Mouse (Mus musculus) common myeloid progenitor, adult 5-6 weeks (primary cell): ENCODE measurements around the gene Magt1. TPM values are rescaled to one million over a fixed set of nuclear protein-coding genes. Genes with fewer than 3 reads are reported as not detected.
"Not testable (repeated sequence)": the region's sequence is repeated elsewhere in the genome, so short reads cannot be mapped to it uniquely, and the experiment has no call there.

Experiments used
- ATAC-seq: replicated peaks from 2 replicates; pipeline ENCODE4 v1.8.0; 2016; ENCODE audit warnings: low read depth, mild to moderate bottlenecking, moderate TSS enrichment, inconsistent platforms; ENCODE audit not compliant: poor library complexity, severe bottlenecking
- total RNA-seq: library from RNA; stranded (forward); fragments of 200-1000, 187-1606 nt; gene quantifications from 2 replicates; pipeline ENCODE4 v1.2.3, GENCODE M21; 2017

Gene Magt1
- total RNA-seq, 1 experiment from 2014 or later, result 77.3 TPM

DNA sequence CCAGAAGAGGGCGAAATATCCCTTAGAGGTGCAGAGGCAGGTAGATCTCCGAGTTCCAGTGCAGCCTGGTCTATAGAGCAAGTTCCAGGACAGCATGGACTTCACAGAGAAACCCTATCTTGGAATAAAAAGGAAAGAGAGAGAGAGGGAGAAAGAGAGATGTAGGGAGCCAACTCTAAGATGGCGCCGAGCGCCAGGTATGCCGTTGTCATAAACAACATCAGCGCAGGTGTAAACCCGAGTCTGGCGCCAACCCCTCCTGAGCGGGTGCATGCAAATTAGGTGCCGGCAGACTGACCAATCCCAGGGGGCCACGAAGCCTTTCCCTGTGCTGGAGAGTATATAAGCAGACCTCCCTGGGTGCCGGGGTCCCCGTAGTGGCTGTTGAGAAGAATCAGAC is 54.6 kb downstream of the Magt1 start:
- ATAC-seq, result not testable (repeated sequence)

DNA sequence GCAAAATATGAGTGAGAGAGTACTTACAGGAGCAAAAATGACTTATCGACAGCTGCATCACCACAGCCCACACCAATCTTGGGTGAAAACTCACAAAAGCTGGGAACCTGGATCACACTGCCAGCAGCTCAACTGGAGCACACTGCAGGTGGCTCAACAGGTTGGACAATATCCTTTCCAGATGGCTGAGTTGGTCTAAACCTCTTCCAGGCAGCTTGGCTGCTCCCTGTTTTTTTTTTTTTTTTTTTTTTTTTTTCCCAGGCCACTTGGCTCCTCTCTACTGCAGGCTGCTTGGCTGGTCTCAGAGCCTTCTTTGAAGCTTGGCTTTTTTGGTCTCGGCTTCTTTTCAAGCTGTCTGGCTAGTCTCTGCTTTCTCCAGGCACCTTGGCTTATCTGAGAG is 57.7 kb downstream of the Magt1 start:
- no peak for ATAC-seq

DNA sequence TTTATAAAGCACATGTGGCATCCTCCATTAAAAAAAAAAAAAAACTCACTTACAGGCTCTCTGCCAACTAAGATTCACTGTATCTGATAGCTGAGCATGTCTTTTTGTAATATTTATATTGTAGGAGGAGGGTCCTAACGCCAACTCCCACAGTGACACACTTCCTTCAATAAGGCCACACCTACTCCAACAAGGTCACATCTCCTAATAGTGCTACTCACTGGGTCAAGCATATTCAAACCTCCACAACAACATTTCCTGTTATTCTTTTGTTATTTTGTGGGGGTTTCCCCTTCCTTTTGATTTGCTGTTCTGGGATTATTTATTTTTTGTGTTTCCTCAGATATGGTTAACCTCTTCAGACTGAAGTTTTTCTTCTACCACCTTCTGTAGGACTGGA is 65.3 kb downstream of the Magt1 start:
- ATAC-seq, result no peak

DNA sequence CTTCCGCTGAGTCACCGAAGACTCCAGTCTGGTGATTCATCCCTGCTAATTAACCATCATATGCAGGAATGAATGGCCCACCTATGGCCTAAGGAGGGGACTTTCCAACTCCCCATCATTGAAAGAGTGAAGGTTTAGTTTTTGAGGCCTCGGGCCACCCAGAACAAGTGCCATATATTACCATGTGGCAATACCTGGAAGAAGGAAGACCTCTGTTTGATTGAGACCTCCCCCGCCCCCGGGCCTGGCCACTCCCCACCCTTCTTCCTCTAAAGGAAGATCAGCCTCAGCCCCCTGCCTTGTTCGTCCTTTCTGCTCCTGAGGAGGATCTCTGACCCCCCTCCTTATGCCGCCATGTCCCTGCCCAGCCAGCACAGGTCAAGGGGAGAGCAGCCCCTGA is 72.5 kb downstream of the Magt1 start:
- ATAC-seq, result no peak

DNA sequence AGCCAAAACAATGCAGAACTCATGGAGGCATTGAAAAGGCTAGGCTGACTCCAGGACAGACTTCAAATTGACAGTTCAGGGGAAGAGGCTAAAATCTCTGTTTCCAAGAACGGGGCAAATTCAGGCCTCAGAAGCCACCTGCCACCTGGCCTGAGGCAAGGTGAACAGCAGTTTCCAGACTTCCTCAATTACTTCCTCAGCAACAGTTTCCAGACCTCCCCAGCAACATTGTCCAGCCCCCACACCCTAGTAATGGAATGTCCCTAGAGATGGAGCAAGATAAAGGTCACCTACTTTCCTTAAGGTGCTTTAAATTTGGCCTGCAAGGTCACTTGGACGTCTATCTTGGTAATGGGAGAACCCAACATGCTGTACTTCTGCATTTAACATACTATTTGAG is 74.0 kb downstream of the Magt1 start:
- ATAC-seq, result no peak

DNA sequence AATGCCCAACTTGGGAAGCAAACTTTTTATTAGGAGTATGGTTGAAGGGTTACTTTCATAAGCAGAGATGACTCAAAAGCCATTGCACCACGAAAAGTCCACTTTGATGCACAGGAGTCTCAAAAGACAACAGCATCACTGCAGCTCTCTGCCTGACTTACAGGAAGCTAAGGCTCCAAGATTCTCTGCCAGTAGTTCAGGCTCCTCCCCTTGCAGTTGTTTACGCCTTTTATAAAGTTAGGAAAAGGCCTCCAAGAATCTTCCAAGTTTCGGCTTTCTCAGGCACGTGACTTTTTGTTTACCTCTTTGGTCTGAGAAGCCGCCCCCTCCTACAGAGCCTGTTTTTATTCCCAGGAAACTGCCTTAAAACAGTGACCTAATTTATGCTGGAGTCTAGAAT is 77.4 kb downstream of the Magt1 start:
- no peak for ATAC-seq

DNA sequence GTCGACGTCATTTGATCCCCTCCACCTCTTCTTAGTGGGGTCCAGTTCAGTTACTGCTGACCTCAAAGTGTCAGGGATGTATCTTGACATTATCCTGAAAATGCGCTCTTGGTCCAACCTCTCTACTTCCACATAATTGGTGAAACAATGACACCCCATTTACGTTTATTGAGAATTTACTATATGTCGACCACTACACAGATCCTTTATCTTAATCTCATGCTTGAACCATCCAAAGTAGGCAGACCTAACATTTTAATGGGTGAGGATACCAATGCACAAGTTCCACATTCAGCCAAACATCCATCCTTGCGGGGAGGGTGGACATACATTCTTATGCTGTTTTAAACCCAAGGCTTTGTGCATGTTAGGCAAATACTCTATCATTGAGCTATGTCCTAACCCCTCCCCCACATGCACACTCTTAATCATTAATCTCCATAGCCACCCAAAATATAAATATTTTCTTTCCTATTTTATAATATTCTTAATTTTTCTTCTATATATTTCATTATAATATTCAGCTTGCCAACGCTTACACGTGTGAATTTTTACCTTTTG is 82.1 kb downstream of the Magt1 start:
- peak; percentile 9; the same call in 1 of the 2 replicates for ATAC-seq

DNA sequence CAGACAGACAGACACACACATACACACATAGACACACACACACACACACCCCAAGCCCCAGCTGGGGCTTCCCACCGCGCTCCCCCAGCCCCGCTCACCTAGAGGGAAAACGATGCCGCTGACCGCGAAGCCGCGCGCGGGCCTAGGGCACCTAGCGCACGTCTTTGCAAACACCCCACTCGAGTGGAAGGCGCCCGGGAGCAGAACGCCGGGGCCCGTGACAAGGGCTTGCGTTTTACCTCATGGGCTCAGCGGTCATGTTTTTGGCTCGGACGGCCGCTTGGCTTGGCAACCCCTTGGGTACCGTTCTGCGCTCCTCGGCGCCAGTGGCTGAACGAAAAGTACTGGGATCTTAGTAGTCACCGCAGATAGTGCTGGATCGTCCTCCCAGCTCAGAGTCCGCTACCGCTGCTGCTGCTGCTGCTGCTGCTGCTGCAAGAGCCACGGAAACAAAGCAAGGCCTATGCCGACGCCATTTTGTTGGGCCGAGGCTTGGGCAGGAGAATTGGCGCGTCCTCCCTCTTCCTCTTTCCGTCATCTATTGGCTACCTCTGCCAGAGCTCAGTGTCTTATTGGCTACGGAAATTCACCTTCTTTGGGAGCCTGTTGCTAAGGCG is 82.7 kb downstream of the Magt1 start, which contains the start of gene Atrx:
TSS of gene Atrx (minus strand) at position 543 of the 617 bp plus-strand sequence.
- ATAC-seq, result peak; percentile 93

DNA sequence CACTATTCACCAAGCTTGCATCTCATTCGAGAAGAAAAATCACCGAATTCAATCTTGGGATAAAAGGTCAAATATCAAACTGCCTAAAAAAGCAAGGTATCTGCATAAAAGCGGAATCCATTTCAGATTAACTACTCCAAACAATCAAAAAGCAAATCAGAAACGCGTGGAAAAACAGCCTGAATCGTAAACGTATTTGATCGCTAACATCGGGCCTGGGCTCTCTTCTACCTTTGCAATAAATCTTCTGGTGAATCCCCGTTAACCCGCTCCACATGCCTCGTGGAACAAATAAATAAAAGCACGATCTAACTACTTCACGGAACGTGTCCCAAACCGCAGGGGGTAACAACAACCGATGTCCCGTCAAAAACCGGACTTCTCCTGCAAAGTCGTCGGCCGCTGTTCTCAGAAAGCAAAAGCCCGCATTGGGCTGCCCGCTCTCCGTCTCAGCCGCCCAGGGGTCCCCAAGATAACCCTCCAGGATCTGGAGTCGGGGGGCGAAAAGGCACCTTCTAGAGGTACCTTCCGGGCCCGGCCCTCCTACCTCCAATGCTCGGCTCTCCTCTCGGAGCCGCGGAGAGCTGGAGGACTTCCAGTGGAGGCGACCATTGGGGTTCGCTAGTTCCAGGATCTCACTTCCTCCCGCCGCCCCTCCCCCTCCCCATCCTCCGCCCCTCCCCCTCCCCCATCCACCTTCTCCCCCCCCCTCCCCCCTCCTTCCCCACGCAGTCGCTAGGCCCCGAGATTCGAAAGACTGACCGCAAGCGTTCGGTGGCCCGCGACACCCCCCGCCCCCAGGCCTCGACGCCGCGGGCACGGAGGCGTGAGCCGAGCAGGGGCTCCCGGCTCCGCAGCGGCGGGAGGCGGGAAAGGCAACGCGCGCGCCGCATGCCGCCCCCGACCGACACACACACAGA is 83.5 kb downstream of the Magt1 start:
- no peak for ATAC-seq

DNA sequence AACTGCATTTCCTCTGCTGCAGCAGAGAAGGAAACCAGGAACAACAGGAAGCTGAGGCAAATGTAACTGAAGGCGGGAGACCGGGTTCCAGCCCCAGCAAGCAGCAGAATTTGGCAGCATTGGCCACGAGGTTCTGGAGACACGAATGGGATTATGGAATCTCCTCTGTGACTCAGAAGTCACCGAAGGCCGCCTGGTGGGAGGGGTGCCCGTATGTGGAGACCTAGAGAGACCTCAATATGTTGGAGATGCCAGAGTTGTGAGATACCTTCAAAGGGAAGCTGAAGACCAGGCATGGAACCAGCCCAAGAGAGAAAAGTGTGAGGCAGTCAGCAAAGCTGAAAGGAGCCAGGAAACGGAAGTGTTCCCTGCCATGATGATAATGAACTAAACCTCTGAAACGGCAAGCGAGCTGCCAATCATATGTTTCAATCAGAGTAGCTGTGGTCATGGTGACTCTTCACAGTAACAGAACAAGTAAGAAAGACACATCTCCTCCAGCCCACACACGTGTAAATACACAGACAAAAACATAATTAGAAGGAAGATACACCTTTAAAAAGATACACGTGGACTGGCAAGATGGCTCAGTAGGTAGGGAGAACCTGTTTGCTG is 85.5 kb downstream of the Magt1 start:
- ATAC-seq, result peak; percentile 53

DNA sequence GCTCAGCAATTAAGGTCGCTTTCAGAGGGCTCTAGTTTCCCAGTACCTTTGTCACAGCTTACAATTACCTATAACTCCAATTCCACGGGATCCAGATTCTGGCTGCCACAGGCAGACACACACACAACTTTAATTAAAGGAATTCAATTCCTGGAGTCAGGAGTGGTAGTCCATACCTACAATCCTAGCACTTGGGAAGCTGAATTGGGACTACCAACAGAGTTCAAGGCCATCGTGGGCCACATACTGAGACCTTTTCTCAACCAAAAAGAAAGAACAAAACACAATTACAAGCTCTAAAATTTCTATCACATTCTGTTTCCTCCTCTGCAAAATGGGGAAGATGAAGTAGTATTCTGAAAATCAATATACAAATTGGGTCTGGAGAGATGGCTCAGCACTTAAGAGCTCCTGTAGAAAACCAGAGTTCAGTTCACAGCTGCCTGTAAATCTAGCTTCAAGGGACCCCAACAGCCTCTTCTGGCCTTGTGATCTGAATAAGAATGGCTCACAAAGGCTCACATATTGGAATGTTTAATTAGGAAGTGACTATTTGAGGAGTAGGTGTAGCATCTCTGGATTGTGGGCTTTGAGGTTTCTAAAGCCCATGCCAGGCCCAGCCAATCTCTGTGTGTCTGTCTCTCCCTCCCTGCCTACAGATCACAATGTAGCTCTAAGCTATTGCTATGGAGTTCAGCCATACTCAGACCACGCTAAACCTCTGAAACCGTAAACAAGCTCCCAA is 87.2 kb downstream of the Magt1 start:
- ATAC-seq, result no peak

DNA sequence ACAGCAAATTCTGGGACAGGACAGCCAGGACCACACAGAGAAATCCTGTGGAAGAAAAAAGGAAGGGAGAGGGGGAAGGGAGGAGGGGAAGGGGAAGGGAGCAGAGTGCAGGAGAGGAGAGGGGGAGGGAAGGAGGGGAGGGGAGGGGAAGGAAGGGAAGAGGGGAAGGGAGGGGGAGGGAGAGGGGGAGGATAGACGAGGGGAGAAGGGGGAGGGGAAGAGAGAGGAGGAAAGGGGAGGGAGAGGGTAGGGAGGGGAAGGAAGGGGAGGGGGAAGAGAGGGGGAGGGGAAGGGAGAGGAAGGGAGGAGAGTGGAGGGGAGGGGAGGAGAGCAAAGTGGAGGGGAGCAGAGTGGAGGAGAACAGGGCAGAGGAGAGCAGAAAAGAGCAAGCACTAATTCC is 87.8 kb downstream of the Magt1 start:
- ATAC-seq, result no peak

DNA sequence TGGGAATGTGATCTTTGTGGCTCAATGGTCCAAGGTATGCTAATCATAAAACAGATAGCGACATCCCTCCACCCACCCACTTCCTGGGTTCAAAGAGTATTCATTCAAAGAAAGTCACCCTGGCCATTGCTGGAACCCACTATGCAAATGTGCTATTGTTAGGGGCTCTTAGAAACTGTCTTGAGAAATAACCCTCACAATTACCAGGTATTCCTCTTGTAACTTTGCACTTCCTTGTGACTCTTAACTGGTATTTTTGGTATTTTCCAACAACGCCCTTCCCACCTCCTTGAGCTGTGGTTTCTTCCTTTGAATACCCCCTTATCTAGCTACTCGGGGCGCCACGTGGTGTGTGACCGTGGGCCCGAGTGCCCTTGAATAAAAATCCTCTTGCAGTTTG is 88.7 kb downstream of the Magt1 start:
- not testable (repeated sequence) for ATAC-seq

DNA sequence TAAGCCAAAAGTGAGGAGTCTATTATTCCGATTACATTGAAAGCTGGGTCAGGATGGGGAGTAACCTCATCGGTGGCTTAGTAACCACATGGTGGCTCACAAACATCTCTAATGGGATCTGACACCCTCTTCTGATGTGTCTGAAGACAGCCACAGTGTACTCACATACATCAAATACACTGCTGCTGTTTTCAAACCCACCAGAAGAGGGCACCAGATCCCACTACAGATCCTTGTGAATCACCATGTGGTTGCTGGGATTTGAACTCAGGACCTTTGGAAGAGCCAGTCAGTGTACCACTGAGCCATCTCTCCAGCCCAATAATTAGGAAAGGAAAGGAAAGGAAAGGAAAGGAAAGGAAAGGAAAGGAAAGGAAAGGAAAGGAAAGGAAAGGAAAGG is 90.3 kb downstream of the Magt1 start:
- ATAC-seq, result no peak

Other genes with a start within 250 kb of the Magt1 start
- gene Fgf16, start 247.6 kb downstream of the Magt1 start, total RNA-seq, result not detected in 2 replicates
- gene Atrx, start 82.5 kb downstream of the Magt1 start, total RNA-seq, result 390 TPM in 2 replicates
- gene Cox7b, start 3.8 kb upstream of the Magt1 start, total RNA-seq, result 338 and 402 TPM in 2 replicates
- 8.0 and 9.1 TPM in 2 replicates for gene Atp7a, start 15.4 kb upstream of the Magt1 start, total RNA-seq
- 0.05 and 0.97 TPM in 2 replicates for gene Tlr13, start 131.3 kb upstream of the Magt1 start, total RNA-seq
- gene Pgk1, start 175.2 kb upstream of the Magt1 start, total RNA-seq, result 203 and 235 TPM in 2 replicates
- gene Taf9b, start 209.3 kb upstream of the Magt1 start, total RNA-seq, result 8.5 and 9.4 TPM in 2 replicates
- gene Fnd3c2, start 243.5 kb upstream of the Magt1 start, total RNA-seq, result not detected in 2 replicates